ENCODE assay signal across 11 mouse cellular contexts in the genomic region with DNA sequence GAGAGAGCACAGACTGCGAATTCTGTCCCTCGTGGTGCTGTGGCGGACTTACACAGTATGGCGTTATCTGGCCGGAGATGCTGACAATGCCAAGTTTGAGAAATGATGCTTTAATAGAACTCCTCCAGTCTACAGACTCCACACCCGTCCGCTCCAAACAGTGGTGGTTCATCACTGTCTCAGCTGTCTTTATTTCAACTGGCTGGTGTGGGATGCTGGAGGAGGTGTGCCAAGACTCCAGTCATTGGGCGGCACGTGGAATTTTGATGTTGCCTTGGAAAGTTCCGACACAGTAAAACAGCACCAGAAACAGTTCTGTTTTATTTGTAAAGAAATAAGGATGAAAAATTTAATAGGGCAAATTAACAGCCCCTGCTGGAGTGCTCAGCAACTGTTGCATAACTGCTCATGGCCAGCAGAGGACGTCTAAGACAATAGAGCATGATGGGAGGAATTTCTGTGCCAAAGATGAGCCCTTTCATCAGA.
A peak's percentile ranks its signal among the peaks of the same experiment; 100 is the strongest.
DNase-seq lines count a peak whose midpoint lies in the region; ATAC-seq and TF ChIP-seq lines count a peak whose summit lies in the region.
"Had no signal": no experiment of that assay in that cellular context is flagged by ENCODE, and none has a peak within 500 bp of the region (broad histone marks: within the 10 kb centered on the region; RNA-seq: fewer than 3 reads in every experiment).

No protein-coding gene starts in this region.

- no peaks in the 10 kb centered on the region for H3K27me3 ChIP-seq in E14TG2a.4 (ENCODE audit: insufficient read depth, low read length)
- H3K27me3 ChIP-seq in limb, embryonic 14.5 days (ENCODE audit: control insufficient read depth, insufficient read depth, low read length): no peaks in the 10 kb centered on the region
- H3K27me3 ChIP-seq: intestine, embryonic 15.5 days had no signal

- H3K4me3 ChIP-seq in left cerebral cortex, adult 2 months: no peak overlapping the region
- no peak overlapping the region for H3K4me3 ChIP-seq in E14TG2a.4 (replicated peaks; ENCODE audit: low read length)
- H3K4me3 ChIP-seq in limb, embryonic 14.5 days (replicated peaks; ENCODE audit: low read length): no peak overlapping the region
- H3K4me3 ChIP-seq: intestine, embryonic 15.5 days had no signal

- no peak for TF ChIP-seq POLR2A in limb, embryonic 14.5 days (IDR thresholded peaks at IDR 0.05; ENCODE audit: borderline replicate concordance, extremely low read depth, insufficient read depth, insufficient read length)

- ATAC-seq in limb, embryonic 14.5 days (ENCODE audit: low FRiP score, low read depth): no peak
- ATAC-seq: intestine, embryonic 15.5 days had no signal

- WGBS in limb, embryonic 14.5 days: 69% methylated on average over 11 of the region's 11 CpGs

- peak; percentile 48 to 55 for DNase-seq in frontal cortex, postnatal 36 days (ENCODE audit: low spot score in 2 of 2)
- DNase-seq in frontal cortex, postnatal 10 days (ENCODE audit: low spot score in 2 of 2): no peak
- peak in 1 of 2 experiments; percentile 22 for DNase-seq in left cerebral cortex, adult 2 months (ENCODE audit: extremely low spot score in 1 of 2, low spot score in 2 of 2)
- DNase-seq in left cerebral cortex, adult 11 months (ENCODE audit: low spot score): no peak
- peak; percentile 13 for DNase-seq in limb, embryonic 14.5 days (ENCODE audit: low spot score)
- no peak for DNase-seq in kidney, postnatal 4 days
- DNase-seq in adrenal gland, postnatal 25 days: no peak
- DNase-seq: thymus, postnatal 14 days had no signal

- no peaks in the 10 kb centered on the region for H3K9me3 ChIP-seq in E14TG2a.4 (ENCODE audit: low read length)
- no peaks in the 10 kb centered on the region for H3K9me3 ChIP-seq in limb, embryonic 14.5 days (ENCODE audit: control insufficient read depth, low read length)
- H3K9me3 ChIP-seq: intestine, embryonic 15.5 days had no signal

- H3K4me1 ChIP-seq in E14TG2a.4 (replicated peaks; ENCODE audit: low read depth, low read length): no peaks in the 10 kb centered on the region
- H3K4me1 ChIP-seq in limb, embryonic 14.5 days (ENCODE audit: control insufficient read depth, insufficient read depth, low read length): peaks cover 3% of the 10 kb centered on the region; the same call in 1 of the 2 replicates

- TF ChIP-seq CTCF in left cerebral cortex, adult 2 months (IDR thresholded peaks at IDR 0.05): peak; percentile 67
- peak; percentile 85 for TF ChIP-seq CTCF in E14TG2a.4 (conservative IDR thresholded peaks at IDR 0.05; ENCODE audit: low read length)

- intact Hi-C loops in left cerebral cortex, adult 2 months (cut with DNase I): loop anchor here (5.0 kb wide), 2 partner anchors 136 to 304 kb away; no protein-coding TSS in a partner anchor

- no peak overlapping the region for H3K9ac ChIP-seq in limb, embryonic 14.5 days (ENCODE audit: low read depth, low read length, severe bottlenecking)
- H3K9ac ChIP-seq: intestine, embryonic 15.5 days had no signal

- no peak overlapping the region for H3K4me2 ChIP-seq in limb, embryonic 14.5 days (replicated peaks; ENCODE audit: low read depth, low read length, severe bottlenecking)
- H3K4me2 ChIP-seq: intestine, embryonic 15.5 days; liver, embryonic 11.5 days had no signal

- H3K36me3 ChIP-seq in E14TG2a.4 (ENCODE audit: insufficient read depth, low read length): no peaks in the 10 kb centered on the region
- H3K36me3 ChIP-seq in limb, embryonic 14.5 days (ENCODE audit: control insufficient read depth, insufficient read depth, low read length): no peaks in the 10 kb centered on the region
- H3K36me3 ChIP-seq: intestine, embryonic 15.5 days had no signal

- no peak overlapping the region for H3K27ac ChIP-seq in left cerebral cortex, adult 2 months
- no peak overlapping the region for H3K27ac ChIP-seq in limb, embryonic 14.5 days (replicated peaks; ENCODE audit: low read depth, low read length)
- H3K27ac ChIP-seq: intestine, embryonic 15.5 days had no signal

Comparison
In these comparisons a context has a peak if more than half of its experiments do, and no peak if none do; other contexts are left out.
1. DNase-seq: peak in frontal cortex, postnatal 36 days (2 of 2) and limb, embryonic 14.5 days (single experiment); none in frontal cortex, postnatal 10 days (0 of 2), left cerebral cortex, adult 11 months (single experiment), kidney, postnatal 4 days (0 of 2) and adrenal gland, postnatal 25 days (single experiment).